Mouse (Mus musculus) common myeloid progenitor, adult 5-6 weeks (primary cell): Measurements from ENCODE around the gene Kif23. TPM values are rescaled to one million over a fixed set of nuclear protein-coding genes. Genes with fewer than 3 reads are reported as not detected.
A peak's percentile ranks its signal among the peaks of the same experiment; 100 is the strongest.

ENCODE experiments used
- ATAC-seq: replicated peaks from 2 replicates; pipeline ENCODE4 v1.8.0; 2016; ENCODE audit warnings: low read depth, mild to moderate bottlenecking, moderate TSS enrichment, inconsistent platforms; ENCODE audit not compliant: poor library complexity, severe bottlenecking
- total RNA-seq: library from RNA; stranded (forward); fragments of 200-1000, 187-1606 nt; gene quantifications from 2 replicates; pipeline ENCODE4 v1.2.3, GENCODE M21; 2017

Gene Kif23
- total RNA-seq, 1 experiment from 2014 or later = 241 TPM

DNA sequence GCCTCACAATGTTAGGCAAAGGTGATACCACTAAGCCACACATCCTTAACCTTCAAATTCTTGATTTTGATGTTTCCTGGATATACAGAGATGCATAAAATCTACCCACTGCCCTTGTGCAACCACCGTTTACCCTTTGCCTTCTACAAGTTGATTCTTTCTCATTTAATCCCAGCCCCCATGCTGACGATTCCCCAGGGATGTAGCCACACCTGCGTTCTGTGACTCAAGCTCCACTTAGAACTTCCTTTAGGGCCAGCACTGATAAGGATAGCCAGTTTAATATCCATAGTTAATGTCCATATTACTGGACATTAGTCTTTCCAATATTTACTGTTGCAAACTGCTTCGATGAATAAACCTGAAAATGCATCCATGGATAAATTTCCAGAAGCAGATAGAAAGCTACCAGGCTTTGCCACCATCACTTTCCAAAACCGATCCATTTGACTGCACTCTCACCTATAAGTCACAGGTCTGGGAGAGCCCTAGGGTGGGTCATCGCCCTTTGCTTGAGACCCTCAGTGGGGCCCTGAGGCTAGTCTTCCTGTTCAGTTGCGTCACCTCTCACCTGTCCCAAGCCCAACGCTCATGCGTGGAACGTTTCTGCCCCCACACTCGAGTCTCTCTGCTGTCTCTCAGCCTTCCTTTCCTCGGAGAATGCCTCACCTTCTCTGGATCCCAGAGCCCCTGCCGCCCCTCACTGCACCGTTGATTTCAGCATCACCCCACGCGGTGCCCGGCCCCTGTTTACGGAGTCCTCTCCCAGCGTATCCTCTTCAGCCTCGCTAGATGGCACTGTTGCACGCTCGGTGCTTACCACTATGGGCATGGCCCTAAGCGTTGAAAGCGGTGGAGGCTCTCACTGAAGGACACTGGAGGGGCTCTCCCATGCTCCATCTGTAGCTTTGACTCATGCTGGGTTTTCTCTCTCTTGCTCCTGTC is 1.1 kb upstream of the Kif23 start:
- ATAC-seq = peak; percentile 90

DNA sequence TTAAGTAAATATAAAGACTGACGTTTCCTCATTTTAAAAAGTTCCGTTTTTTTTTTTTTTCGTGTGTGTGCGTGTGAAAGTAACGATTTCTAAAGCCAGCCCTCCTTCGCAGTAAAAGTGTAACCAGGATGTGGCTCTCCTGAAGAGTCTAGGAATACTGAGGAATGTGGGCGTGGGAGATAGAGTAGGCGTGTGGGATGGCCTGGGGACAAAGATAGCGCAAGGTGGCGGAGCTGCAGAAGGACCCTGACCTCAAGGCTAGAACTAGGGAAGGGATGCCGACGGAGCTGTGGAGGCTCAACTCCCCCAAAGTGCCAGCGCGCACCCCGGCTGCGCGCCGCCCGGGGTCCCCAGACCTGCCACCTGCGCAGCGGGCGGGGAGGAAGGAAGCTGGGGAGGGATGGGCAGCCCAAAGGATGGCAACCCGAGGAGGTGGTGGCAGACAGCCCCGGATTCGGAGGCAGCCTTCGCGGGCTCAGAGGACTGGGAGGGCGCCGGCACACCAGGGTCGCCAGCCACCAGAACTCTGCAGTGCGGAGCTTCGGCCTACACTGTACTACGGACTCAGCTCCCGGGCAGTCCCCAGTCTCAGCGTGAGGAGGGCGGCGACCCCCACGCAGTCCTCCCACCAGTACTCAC is 482 bp downstream of the Kif23 start:
- ATAC-seq = peak; percentile 17

DNA sequence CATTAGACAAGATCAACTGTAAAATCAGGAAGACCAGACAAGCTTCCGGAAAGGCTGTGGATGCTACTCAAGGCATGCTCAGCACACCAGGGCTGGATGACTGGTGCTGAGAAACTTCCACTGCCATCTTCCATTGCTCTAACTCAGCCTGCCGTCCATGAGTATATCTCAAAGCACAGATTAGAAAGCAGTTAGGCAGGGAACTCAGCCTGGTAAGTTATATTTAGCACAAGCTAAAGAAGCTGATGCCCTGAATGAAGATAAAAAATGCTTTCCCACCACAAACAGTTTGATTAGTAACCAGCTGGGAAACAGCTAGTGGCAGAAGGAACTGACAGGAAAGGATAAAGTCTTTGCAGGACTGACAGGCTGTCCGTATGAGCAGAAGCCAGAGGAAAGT is 5.5 kb downstream of the Kif23 start:
- ATAC-seq = peak; percentile 56

DNA sequence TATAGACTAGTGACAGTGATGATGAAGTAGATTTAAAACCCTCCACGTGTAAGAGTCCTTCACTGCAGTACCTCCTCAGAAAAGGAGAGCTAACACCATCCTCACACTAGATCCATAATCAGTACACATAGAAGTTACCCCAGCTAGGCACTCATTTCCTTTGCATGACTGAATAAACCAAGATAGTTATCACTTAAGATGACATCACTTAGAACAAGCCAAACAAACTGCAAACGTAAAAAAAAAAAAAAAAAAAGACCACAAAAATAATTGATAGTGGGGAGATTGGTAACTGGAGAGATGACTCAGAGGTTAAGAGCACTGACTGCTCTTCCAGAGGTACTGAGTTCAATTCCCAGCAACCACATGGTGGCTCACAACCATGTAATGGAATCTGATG is 13.2 kb downstream of the Kif23 start:
- ATAC-seq = no peak

DNA sequence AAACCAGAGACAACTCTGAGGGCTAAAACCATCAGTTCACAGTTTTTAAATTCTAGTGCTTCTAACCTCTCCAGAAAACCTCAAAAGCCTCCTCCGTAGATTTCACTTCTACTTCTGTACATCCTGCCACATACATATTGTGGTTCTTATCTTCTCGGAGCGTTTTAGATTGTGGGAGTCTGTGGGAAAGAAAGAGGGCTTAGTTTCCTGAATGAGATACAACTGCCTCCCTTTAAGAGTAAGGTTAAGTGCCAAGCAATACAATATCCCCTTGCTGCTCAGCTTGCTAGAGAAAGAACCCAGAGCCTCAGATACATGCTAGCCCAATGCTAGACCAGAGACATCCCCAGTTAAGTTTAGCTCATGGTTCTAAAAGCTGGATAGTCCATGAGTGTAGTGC is 14.6 kb downstream of the Kif23 start:
- ATAC-seq = peak; percentile 83

DNA sequence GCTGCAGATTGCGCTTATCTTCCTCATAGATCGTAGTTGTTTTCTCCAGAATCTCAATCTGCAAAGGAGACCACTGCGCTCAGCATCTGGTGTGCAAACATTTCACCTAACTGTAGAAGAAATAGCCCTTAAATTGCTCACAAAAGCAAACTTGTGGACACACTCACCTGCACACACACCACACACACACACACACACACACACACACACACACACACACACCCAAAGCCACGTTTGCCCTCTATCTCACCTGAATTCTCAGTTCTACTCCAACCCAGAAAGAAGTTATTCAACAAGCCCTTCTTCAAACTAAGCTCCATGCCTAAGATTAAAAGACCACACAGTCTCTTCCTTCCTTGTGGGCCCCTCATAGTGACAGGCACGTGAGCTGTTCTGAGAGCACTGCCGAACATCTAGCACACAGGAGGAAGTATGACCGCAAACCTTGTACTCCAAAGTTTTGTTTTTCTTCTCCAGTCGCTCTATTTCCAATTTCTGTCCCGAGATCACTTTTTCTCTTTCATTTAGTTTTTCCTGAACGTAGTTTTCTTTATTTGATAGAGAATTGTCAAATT is 21.4 kb downstream of the Kif23 start:
- ATAC-seq = peak; percentile 93

DNA sequence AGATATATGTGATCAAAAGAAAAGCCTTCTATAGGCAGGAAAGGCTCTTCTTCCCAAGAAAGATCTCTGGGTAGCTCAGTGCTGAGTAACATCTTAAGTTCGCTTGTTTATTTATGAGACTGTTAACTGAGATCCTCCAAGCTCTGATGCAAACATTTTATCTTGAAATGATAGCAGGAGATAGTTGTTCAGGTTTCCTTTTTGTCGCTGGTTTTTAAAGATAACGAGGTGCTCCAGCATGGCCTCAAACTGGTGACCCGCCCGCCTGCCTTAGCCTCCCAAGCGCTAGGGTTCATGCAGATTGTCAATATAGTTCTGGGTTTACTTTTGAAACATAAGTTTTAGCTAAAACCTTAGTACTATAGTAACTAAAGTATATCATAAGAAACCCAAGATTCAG is 26.2 kb downstream of the Kif23 start:
- no peak for ATAC-seq

DNA sequence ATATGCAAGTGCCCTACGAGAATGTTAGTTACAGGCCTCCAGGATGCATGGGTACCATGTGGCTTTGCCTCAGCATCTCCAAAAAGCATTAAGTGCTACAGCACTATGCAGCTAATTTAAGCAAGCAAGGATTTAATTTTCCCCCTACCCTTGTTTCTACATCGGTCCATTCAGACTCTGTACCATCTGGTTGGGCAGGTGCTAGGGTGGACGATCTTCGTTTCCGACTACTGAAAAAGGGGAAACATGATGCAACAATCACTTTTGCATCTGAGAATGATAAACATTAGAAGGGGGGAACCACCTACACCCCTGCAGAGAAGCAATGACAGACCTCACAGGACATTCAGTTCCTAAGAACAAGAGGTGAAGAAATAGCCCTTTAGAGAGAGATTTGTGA is 27.1 kb downstream of the Kif23 start:
- ATAC-seq = no peak

DNA sequence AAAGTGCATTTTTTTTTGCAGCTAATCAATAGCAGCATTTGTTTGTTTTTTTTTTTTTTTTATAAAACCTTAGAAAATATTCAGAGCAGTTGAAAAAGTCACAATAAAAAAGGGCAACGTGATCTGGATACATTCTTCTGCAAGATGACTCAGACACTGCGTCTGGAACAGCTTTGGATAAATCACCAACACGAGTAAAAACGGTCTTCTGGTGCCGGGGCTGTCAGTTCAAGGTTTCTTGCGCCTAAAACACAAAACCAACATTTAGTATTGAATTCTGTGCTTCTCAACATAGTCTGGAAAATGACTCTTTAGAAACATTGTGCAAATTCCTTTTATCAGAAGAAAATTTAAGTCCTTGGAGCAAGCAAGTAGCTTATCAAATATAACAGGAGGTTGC is 29.1 kb downstream of the Kif23 start:
- no peak for ATAC-seq

DNA sequence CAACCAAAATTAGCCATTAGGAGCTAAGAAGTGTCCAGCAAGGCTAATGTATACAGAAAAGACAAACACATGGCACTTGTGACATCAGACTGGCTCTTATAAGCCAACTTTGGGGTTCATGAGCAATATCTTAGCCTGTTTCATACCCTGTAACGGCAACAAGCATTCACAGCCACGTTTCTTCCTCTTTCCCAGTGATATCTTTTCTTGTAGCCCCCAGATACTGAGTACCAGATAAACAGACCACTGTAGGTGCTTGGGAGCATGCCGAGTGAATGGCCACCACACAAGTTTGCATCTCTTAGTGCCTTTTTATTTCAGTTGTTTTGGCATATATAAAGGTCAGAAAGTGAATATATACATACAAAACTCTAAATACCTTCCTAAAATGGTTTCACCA is 29.6 kb downstream of the Kif23 start:
- no peak for ATAC-seq

DNA sequence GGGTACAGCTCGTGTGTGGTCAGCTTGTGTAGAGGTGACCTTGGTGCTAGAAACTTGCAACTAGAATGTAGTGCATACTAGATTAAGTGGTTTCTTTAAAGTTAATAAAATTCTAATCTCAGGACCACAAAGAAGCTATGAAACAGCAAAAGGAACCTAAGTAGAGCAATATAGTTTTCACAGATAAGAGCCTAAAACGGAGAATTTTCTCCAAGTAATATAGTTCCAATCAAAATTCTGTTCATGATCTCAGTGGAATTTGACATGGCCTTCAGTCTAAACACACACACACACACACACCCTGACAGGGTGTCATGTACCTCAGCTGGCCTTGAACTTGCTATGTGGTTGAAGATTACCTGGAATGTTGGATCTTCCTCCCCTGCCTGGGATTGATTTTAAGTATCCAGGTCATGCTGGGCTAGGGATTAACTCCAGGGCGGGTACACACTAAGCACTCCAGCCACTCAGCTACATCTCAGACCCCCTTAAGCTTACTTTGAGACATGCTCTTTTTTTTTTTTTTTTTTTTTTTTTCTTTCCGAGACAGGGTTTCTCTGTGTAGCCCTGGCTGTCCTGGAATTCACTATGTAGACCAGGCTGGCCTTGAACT is 31.1 kb downstream of the Kif23 start:
- ATAC-seq = no peak

DNA sequence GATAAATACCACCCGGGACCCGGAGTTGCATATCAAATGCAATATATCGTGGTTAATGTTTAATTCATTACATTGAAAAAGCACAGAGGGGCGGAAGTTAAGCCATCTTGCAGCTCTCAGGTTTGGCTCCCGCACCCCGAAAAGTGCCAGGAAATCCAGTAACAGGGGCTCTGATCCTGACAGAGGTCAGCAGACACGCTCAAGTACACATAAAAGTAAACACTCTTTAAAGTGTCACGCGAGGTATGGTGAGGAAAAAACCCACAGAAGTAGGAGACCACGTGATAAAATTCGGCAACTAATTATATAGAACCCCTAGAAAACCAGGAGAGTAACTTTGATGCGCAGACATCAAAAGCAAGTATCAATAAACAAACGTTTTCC is 31.7 kb downstream of the Kif23 start:
- no peak for ATAC-seq

DNA sequence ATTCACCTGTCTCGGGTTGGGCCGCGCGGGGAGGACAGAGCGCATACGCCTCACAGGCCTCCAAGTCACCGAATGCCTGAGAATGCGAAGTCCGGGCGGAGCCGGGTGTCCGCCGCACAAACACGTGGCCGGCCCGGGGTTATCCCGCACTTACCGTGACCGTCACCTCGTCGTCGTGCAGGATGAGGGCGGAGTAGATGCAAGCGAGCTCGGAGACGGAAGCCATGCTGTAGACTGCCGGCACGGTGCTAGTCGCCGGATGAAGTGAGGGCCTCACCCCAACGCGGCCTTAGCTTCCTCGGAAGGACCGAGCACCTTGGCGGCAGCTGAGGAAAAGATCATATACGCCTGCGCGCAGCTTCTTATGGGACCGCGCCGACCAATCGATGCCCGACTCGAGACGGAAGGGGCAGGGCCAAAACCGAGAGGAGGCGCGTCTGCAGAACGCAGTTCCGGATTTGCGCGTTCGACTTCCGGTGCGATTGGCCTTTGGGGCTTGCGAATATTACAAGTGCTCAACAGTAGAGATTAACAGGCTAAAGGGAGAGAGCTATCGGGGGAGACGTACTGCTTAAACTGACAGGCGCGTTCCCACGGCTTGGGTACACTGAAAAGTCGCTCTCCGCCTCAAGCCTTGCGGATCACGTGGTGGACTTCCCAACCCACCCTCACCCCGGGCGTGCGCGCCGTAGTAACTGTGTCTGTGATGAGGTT is 32.2 kb downstream of the Kif23 start, which contains the start of gene Rplp1:
Gene Rplp1, minus strand, starts transcription at position 340 of the 714 bp plus-strand sequence.
- ATAC-seq = peak; percentile 86

DNA sequence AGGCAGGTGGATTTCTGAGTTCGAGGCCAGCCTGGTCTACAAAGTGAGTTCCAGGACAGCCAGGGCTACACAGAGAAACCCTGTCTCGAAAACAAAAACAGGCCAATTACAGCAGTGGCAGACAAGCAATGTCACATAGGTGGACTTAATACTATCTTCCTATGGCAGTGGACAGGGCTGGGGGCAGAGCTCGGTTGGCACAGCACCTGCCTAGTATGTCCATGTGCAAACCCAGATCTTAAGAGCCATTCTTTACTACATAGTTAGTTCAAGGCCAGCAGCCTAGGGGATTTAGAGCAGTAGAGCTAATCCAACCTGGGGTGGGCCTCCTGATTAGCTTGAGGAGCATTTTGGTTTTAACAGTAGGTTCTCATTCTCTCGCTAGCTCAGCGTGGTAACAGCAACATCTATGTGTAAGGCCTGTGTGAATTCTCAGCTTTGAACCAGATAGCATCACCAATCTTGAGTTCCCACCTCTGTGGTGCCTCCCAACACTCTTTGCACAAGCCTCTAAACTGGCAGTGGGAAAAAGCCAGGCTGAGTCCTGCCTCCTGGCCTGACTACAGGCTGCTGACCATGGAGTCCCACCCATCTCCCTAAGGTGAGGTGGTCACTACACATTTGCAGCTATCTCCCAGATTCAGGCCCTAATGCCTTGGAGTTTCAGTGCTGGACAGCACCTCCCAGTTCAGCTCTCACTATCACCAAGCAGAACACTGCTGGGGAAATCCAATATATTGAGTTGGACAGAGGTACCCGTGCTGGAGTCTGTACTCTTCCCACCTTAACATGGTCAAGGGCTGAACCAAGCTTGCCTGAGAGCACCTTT is 35.1 kb downstream of the Kif23 start:
- ATAC-seq = no peak

DNA sequence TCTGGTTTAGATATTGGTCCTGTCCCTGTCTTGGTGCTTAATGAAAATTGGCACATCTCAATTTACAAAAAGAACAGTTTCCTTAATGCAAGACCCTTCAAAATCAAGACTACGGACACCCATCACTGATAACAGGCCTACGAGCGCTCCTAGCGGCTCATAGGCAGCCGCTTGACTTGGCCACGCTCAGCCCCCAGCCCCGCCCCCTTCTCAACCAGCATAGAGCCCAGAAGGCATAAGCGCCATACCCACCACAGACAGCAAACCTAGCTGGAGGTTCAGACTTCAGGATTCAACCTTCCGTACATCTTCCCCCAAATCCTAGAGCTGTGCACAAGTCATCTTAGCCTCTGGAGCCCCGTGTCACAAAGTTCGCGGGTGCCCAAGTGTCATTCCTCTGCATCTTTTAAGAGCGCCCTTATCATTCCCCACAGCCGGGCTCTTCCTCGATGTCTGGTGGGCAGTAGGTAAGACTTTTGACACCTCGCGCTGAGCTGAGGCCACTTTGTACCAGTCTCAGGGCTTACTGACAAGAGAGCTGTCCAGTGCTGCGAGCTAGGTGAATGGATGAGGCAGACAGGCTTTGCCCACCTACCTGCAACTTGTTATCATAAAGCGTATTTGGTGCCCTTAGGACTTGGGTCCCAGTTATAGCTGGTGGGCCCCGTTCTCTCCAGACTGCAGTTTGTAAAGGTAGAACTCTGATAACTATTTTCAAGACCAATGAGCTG is 35.9 kb downstream of the Kif23 start:
- ATAC-seq = no peak

DNA sequence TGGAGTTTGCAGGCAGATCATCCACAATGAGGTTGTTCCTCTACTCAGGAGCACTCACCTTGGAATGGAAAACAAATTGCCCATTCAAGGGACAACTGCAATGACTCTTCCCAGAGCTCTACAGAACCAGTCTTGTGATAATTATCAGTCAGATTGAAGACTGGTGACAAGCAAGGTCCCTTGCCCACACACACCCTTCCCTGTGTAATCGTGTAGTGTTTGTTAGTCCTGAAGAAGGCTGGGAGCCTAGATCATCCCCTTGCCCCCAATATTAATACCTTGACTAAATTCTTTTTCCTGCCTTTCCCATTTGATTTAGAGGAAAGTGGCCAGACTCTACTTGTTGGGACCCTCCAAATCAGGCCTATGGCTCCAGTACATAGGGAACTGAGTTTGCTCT is 36.9 kb downstream of the Kif23 start:
- no peak for ATAC-seq

DNA sequence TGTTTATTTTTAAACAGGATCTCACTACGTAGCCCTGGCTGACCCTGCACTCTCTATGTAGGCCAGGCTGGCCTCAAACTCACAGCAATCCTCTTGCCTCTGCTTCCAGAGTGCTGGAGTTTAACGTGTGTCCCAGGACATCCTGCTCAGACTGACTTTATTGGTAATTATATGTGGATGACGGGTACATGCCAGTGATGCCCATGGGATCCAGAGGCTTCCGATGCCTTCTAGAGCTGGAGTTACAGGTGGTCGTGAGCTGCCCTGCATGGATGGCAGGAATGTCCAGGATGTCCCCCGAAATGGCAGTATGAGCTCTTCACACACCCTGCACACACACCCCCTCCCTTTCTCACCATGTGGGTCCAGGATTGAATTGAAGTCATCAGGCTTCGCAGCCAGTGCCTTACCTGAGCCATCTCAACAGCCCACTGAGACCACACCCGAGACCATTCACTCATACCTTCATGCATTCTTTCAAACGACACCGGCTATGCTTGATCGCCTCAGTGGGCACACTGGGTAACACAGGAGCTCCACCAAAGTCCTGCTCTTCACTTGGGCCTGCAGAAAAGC is 37.7 kb downstream of the Kif23 start:
- ATAC-seq = no peak

DNA sequence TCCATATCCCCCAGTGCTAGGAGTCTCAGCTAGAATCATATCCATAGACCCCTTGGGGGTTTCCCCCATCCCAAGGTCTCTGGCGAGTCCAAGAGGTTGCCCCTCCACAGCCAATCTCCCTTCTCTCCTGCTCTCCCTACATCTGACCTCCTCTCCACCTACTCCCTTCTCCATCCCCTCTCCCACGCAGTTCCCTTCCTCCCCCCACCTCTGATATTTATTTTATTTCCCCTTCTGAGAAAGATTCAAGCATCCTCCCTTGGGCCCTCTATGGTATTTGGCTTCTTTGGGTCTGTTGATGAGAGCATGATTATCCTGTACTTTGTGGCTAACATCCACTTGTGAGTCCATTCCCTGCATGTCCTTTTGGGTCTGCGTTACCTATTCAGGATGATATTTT is 38.2 kb downstream of the Kif23 start:
- no peak for ATAC-seq
